Mouse (Mus musculus) 3T3-L1 (cell line): ENCODE measurements at regions not wholly inside any gene's neighbourhood (a gene's known extent, or its start where the extent isn't known, plus 50 kb on each side); places are given as distances from the start of the nearest gene placed in this dataset.
"Not testable (repeated sequence)": the region's sequence is repeated elsewhere in the genome, so short reads cannot be mapped to it uniquely, and the experiment has no call there.

ENCODE experiments used
- DNase-seq: peaks from one replicate; pipeline ENCODE4 v3.0.0-alpha.2; 2015; ENCODE audit warnings: low read depth, low spot score

DNA sequence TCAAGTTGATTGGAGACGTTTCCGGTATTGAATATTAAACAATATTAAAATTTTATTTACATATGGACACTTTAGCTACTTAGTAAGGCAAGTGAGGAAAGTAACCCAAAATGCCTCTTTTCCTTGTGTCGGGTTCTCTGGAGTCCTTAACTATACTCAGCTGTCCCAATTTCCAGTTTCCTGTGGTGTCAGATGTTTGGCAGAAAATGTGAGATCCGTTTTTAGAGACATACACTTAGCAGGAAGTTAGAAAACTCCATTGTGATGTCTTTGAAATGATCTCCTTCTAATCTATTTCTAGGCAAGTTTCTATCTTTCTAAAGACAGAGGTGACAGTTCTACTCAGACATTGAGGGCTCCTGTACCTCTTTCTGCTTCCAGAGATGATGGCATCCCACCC is 168.9 kb upstream of the Plcxd3 start:
- DNase-seq = no peak

DNA sequence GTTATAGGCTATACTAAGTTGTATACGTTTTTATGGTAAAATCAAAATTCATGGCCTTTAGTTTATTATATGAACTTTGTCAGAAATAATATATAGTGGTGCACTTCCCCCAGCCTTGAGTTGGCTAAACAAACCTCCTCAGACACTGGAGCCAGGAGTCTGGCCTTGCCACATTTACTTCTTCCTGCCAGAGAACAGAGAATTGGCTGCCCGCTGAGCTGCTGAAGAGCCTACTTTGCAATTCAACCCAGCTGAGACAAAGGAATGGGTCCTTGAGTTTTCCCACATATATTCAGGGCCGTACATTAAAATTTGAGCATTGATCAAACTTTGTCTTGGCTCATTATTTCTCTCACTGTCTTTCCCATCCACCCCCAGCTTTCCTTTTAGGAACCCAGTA is 161.9 kb upstream of the Plcxd3 start:
- no peak for DNase-seq

DNA sequence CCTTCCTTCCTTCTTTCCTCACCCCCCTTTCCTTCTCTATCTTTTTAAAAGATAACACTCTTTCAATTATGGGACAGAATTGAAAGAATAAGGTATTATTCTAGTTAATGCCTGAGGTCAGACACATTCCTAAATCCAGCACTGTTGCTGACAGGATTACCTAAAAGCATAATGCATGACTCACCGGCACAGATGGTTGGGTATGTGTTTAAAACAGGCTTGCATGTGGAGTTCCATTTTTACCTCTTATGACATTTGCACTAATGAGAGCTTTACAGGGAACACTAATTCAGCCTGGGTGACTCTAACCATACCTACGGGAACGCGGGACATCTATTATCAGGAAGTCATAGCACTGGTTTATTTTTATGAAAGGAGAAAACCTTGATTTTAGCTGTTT is 156.2 kb upstream of the Plcxd3 start:
- peak; percentile 31 for DNase-seq

DNA sequence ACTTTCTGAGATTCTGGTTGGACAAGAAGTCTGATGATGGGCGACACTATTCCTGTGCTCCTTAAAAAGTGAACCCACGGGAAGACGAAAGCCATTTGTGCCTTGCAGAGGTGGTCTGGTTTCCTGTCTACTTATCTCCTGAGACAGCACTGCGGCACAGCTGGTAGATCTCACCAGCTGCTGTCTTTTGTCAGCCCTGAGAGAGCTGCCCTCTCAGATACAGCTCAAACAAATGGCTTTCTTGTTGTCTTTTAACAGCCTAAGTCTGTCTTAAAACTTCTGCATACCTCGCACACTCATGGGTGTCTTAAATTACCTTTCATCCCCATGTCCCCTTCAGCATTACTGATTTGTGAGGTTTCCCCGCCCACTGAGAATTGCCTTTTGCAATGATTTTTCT is 147.2 kb upstream of the Plcxd3 start:
- DNase-seq = no peak

DNA sequence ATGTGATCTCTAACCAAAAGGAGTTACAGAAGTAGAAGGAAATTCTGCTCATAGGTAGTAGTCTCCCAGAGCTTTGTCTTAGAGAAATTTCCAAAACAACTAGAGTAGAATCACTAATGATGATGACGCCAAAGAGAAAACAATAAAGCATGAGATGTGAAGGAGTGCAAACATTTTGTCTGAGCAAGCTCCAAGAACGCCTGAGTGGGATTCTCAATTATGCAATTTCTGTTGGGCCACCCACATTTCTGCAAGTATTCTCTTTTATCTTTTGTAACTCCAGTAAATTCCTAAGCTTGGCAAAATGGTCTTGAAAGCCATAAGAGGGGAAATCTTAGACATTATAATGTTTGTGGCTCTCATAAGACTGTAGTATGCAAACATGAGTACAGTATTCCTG is 134.6 kb upstream of the Plcxd3 start:
- DNase-seq = no peak

DNA sequence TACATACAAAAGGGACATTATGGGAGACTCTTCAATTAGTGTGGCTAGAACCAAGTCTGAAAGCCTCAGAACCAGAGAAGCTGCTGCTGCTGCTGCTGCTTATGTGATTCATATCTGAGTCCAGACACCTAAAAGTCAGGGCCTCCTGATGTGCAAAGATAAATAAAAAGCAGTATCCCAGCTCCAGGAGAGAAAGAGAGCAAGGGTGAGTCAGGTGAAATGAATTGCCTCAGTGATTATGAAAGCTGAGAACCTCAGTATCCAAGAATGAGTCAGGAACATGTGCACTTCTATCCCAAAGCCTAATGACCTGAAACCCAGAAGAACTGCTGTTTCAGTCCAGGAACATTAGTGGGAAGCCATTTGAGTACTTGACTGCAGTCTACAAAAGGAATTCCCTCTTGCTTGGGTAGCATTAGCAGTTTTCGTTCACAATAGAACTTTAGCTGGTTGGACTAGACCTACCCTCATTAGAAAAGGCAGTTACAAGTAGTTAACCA is 127.6 kb upstream of the Plcxd3 start:
- peak; percentile 27 for DNase-seq

DNA sequence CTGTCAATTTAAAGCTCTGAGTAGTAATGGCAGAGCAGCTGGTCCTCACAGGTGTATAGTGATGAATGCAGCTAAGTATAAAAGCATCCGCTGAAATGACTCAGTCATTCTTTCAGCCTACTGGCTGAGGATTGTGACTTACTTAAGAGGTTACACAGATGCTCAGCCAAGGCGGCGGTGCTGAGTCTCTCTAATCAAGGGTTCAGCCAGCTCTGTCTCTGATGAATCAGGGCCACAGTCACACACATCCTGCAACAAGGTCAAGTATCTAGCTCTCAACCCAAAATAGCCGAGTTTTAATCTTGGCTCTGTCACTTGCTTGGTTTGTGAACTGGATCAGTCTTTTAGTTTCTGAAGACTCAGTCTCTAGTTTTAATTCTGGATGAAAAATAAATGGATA is 110.7 kb upstream of the Plcxd3 start:
- DNase-seq = no peak

DNA sequence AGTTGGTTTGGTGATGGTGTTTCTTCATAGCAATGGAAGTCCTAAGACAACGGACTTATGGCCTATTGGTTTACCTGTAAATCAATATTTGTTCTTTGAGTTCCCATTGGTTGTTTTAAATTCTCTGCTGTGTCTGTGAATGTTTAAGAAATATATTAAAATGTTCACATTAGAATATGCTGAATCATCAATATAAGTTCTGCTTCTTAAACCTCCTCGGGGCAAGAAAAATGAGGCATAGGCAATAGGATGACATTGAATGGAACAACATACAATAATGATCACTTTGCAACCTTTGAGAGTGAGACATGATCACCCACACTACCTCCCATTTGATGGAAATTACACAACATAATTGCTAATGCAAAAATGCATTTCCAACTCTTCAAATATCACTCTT is 105.5 kb upstream of the Plcxd3 start:
- DNase-seq = no peak

DNA sequence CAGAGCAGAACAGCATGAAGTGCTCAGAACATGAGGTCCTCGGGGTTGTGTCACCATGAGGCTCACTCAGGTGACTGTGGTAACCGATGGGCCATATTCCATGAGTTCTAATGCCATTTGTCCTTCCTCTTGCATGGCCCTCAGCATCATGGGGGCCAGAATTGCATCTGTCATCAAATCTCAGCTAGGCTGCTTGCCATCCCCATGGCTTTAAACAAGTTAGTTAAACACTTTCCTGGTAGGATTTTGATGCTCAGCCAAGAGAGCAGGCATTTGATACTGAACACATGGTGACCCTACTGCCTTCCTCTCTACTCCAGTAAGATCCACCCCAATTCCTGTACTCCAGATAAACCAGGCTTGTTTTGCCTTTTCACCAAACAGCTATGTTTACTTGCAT is 98.3 kb upstream of the Plcxd3 start:
- DNase-seq = no peak

DNA sequence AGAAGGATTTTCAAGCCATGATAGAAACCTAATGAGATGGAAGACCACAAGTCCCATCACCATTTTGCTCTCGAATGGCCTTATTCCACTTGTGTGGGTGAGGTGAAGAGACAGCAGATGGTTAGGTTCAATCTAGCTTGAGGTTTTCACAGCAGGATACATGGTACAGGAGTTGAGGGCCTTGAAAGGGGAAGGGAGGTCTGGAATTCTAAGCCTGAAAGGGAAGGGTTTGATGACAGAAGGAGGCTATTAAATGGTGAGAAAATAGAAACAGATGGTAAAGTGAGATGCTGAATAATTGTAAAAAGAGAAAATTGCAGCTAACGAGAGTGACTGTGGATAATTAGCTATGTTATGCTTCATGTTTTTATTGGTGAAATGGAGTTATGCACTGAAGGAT is 67.8 kb upstream of the Plcxd3 start:
- no peak for DNase-seq

DNA sequence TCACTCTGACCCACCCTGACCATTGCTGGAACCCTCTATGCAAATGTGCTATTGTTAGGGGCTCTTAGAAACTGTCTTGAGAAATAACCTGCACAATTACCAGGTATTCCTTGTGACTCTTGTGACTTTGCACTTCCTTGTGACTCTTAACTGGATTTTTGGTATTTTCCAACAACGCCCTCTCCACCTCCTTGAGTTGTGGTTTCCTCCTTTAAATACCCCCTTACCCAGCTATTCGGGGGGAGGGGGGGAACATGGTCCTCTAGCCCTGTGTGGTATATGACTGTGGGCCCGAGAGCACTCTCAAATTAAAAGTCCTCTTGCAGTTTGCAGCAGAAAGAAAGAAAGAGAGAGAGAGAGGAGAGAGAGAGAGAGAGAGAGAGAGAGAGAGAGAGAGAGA is 61.6 kb upstream of the Plcxd3 start:
- DNase-seq = not testable (repeated sequence)

DNA sequence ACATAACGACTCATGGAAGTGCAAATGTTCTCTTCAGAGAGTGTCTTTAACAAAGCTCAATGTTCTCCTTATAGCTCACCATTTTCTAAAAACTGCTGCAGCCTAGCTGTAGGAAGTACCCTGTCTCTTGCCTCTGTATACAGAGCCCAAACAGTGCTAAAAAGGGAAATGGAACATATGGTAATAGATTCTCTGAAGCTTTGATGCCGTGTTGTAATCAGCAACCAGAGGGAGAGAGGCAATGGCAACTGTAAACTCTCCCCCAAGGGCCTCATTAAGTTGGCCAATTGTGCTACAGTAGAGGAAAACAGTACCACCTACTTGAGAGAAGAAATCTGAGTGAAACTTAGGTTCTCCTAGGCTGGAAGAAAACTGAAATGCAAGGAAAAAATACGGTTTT is 59.4 kb upstream of the Plcxd3 start:
- no peak for DNase-seq
